Mouse (Mus musculus) c-Kit-positive CD71-positive TER-119-negative erythroid progenitor cells, embryonic 14.5 days (primary cell): ENCODE results near the gene Cxcl16.
"Not testable (repeated sequence)": the region's sequence is repeated elsewhere in the genome, so short reads cannot be mapped to it uniquely, and the experiment has no call there.

Experiments
- DNase-seq: peaks from one replicate; pipeline ENCODE4 v3.0.0-alpha.2; 2013; ENCODE audit warnings: low read depth

Cxcl16 gene

DNA sequence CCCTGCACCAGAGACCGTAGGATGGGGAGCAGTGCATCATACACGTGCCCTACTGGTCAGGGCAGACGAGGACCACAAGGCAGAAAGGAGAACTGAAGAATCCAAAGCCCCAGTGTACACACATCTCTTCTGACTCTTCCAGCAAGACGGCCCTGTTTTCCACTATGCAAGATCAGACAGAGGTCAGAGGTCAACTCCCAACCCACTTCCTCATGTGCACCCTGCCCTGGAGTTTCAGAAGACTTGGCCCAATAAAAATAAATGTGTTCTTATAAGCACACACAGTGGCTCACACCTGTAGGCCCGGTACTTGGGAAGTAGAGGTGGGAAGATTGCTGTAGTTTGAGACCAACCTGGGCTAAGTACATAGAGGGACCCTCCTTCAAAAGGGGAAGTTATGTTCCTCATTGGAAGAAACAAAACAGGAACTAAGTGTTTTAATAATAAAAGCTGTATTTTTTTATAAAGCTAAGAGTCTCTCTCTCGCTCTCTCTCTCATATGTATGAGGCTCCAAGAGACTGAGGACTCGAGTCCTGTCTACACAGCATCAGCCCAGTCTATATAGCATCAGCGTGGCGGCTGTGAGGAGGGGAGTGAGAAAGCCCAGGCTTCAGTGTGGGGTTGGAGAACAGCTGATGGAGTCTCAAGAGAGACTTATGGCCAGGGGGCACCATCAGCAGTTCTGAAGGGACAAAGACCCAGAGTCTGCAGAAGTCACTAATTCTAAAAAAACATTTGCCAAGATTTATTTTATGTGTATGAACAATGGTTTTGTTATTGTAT lies 6.3 kb downstream of the Cxcl16 start:
- DNase-seq = no peak

GRCm38 (mm10) chr11:70451797-70452498 lies 7.8 kb downstream of the Cxcl16 start, which contains the start of gene Med11:
Gene Med11, plus strand, starts transcription at chr11:70451919.
- peak; percentile 95 for DNase-seq

DNA sequence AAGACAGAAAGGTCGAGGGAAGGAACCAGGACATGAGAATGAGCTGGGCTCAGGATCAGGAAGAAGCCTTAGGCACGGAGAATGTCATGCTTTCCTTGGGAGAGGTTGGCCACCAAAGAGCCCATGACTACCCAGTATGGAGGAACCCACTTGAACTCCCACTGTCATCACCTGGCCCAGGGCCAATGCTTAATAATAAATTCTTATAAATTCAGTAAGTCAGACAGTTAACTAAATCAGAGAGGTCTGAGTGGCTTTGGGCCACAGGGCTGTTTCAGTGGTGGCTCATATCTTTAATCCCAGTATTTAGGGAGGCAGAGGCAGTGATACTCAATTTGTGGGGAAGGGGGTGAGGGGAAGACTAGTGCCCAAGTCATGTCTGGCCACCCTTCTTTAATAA lies 8.9 kb downstream of the Cxcl16 start:
- no peak for DNase-seq

- DNase-seq = no peak
Observed at GRCm38 (mm10) chr11:70447373-70447772, 12.4 kb downstream of the Cxcl16 start.

DNA sequence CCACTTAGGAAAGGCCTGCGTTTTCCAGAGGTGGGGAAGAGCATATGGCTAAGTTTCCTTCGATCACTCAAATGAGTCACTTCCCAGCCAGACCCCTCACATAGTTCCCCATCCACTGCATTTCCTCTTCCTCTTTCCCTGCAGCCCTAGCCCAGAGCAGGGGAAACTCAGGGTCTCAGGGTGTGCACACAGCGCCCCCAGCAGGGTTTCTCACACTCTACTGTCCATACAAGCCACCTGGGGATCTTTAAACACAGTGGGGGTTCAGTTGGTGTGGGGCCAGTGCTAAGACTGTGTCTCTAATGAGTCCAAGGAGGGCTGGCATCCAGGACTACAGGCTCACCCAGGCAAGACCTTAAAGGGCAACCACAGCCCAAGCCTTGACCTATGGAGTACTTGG lies 13.0 kb downstream of the Cxcl16 start:
- DNase-seq = no peak

DNA sequence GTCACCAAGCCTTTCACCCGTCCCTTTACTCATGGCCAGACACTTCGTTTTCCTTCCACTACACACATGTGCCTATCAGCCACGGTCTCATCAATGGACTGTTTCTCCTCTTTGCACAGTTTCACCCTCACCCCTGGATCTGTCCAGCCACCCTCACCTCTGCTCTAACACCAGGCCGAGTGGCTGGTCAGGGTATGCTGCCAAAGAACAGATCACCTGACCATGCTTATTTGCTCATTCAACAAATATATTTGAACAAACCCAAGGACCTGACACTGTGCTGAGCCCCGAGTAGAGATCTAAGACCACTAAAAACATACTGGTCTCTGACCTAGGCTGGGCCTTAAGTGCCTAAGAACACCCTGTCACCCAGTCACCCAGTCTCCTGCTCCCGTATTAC lies 15.1 kb downstream of the Cxcl16 start:
- DNase-seq = no peak

GRCm38 (mm10) chr11:70443964-70444363 lies 15.8 kb downstream of the Cxcl16 start:
- DNase-seq = no peak

DNA sequence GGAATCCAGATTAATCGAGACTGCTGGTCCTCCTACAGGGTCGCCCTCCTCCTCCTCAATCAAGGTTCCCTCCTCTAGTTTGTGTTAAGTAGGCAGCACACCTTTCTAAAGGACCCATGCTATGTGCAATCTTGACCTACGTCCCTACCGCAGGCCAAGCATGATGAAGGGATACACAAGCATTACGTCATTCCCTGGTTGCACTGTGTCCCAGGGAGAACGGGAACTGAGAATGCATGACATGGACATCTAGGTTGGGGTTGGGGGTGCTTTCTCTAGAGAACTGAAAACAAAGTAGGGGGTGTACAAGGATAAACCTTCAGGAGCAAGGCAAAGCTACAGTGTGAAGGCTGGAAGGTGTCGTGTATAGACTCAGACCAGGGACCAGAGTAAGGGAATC lies 17.9 kb downstream of the Cxcl16 start:
- no peak for DNase-seq

- no peak for DNase-seq
Observed at GRCm38 (mm10) chr11:70440637-70441036, 19.1 kb downstream of the Cxcl16 start.

DNA sequence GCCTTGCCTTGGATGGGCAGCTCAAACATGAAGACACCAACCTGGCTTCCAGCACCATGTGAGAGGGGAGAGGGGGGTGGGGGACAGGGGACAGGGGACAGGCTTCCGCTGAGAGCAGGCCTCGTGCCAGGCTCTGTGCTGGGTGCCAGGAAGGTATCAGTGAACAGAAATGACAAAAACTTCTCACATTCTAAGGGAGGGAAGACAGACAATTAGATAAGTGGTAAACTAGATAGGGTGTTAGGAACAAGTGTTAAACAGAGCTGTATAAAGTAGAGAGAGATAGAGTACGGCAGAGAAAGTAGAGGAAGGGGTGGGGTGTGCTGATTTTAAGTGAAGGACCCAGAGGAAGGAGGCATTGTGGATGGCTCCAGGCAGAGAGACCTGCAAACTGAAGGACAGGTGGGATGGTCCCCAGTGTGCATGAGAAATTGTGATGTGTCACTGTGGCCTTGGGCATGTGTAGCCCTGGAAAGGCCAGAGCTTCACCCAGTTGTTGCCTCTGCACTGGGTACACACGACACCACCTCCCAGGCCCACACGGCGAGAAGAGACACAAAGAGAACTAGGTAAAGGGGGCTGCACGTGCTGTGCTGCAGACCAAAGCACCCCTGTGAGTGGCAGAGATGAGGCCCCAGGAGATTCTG lies 20.9 kb downstream of the Cxcl16 start:
- DNase-seq = no peak

DNA sequence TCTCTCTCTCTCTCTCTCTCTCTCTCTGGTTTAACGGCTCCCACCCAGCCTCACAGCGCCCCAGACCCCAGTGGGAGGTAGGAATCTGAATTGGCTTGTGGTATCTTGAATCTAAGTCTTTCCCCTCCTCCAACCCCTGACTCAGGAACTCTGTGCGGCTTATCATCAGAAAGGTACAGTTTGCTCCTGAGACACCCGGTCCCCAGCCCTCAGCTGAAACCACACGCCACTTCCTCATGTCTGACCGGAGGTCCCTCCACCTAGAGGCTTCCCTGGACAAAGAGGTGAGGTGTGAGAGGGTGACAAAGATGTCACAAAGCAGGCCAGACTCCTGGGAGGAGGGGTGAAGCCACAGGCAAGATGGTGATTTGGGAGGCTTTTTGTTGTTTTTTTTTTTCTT lies 22.4 kb downstream of the Cxcl16 start:
- no peak for DNase-seq

DNA sequence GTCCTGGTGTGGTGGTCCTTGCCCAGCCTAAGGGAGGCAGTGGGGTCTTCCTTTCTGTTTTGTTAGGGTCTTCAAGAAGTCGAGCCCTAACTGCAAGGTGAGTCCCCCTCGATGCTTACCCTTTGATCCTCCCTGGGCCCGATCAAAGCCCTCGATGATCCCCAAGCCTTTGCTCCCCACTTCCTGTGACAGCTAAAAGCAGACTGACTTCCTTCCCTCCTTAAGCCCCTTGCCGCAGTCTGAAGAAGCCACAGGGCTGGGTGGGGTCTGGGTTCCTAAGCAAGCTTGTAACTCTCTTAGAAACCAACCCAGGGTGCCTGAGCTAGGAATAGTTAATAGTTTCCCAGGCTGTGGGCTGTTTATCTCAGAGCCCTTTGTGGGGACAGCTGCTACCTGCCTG lies 24.3 kb downstream of the Cxcl16 start:
- no peak for DNase-seq

GRCm38 (mm10) chr11:70433951-70434350 lies 25.8 kb downstream of the Cxcl16 start:
- DNase-seq = no peak

GRCm38 (mm10) chr11:70433569-70433943 lies 26.2 kb downstream of the Cxcl16 start:
- no peak for DNase-seq

- no peak for DNase-seq
Observed at GRCm38 (mm10) chr11:70432895-70433568, 26.8 kb downstream of the Cxcl16 start.

GRCm38 (mm10) chr11:70432048-70432894 lies 27.5 kb downstream of the Cxcl16 start, which contains the start of gene Arrb2:
Gene Arrb2, plus strand, starts transcription at chr11:70432635.
- DNase-seq = peak; percentile 93

GRCm38 (mm10) chr11:70431574-70431973 lies 28.2 kb downstream of the Cxcl16 start:
- DNase-seq = no peak

DNA sequence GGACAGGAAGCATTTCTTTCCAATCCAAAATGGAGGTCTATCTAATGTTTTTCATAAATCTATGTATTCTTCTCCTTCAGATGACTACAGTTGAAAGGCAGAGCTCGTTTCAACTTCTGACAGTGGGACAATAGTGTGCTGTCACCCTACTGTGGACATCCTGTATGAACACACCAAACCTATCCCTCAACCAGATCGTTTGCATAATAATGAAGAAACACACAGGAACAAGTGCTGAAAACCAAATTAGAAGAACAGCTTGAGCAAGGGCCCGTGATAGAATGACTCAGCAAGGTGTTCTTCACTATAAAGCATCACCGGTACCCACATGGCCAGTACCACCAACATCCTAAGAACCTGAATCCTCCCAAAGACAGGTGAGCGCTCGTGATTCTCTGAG lies 33.2 kb downstream of the Cxcl16 start:
- DNase-seq = not testable (repeated sequence)

GRCm38 (mm10) chr11:70419486-70419885 lies 40.3 kb downstream of the Cxcl16 start:
- DNase-seq = no peak

DNA sequence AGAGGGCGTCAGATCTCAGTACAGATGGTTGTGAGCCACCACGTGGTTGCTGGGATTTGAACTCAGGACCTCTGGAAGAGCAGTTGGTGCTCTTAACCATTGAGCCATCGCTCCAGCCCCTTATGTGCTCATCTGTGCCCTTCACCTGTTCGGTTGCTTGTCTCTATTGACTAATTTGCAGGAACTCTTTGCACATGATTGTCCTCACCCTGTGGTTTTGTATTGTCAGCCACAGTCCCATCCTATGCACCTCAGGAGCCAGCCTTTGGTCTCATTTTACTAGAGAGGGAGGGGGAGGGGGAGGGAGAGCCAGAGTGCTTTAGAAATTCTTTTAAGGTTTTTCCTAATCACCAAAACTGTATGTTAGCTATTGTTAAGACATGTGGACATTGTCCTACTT lies 41.6 kb downstream of the Cxcl16 start:
- no peak for DNase-seq

- peak; percentile 66 for DNase-seq
Observed at GRCm38 (mm10) chr11:70413961-70414360, 45.8 kb downstream of the Cxcl16 start.
